Mouse (Mus musculus) midbrain, embryonic 12.5 days (tissue): Measurements from ENCODE around the gene Fat3. TPM values are rescaled to one million over a fixed set of nuclear protein-coding genes. Genes with fewer than 3 reads are reported as not detected.

Experiments used
- ATAC-seq: fragments of 200-750 bp; cut with Nextera tagmentation; 2 replicates; pipeline ENCODE4 v1.8.0; 2017; ENCODE audit warnings: low read depth, moderate TSS enrichment, moderate library complexity; ENCODE audit not compliant: low FRiP score
- H3K27ac ChIP-seq: fragments of 300-500 bp; sonication (generic); replicated peaks from 2 replicates; pipeline ENCODE4 v1.5.1; 2016; ENCODE audit warnings: mild to moderate bottlenecking
- H3K27me3 ChIP-seq: fragments of 300-500 bp; sonication (generic); 2 replicates; pipeline ENCODE4 v1.6.1; 2016; ENCODE audit warnings: mild to moderate bottlenecking
- H3K36me3 ChIP-seq: fragments of 300-500 bp; sonication (generic); 2 replicates; pipeline ENCODE4 v1.6.1; 2016
- H3K4me1 ChIP-seq: fragments of 300-500 bp; sonication (generic); 2 replicates; pipeline ENCODE4 v1.6.1; 2016
- H3K4me2 ChIP-seq: fragments of 300-500 bp; sonication (generic); replicated peaks from 2 replicates; pipeline ENCODE4 v1.6.1; 2016; ENCODE audit warnings: mild to moderate bottlenecking, moderate library complexity
- H3K4me3 ChIP-seq: fragments of 300-500 bp; sonication (generic); 2 replicates; pipeline ENCODE4 v1.5.1; 2016; ENCODE audit warnings: mild to moderate bottlenecking
- H3K9ac ChIP-seq: fragments of 300-500 bp; sonication (generic); replicated peaks from 2 replicates; pipeline ENCODE4 v1.6.1; 2016; ENCODE audit warnings: mild to moderate bottlenecking, moderate library complexity
- H3K9me3 ChIP-seq: fragments of 300-500 bp; sonication (generic); 2 replicates; pipeline ENCODE4 v1.6.1; 2016; ENCODE audit warnings: mild to moderate bottlenecking
- WGBS: fragments of 180-500 bp; shearing (Covaris S2); methylation state at CpG from one replicate; pipeline ENCODE4 v1.1.7; 2016; 5-methylcytosine and 5-hydroxymethylcytosine counted together
- polyA plus RNA-seq: library from polyadenylated mRNA; unstranded; fragments of >200 nt; fragmentation: Nextera tagmentation; extraction: Ambion mirVana; gene quantifications from 2 replicates; pipeline ENCODE4 v1.2.1, GENCODE M21; 2016

Fat3 gene
- 12.3 and 13.2 TPM in 2 replicates for polyA plus RNA-seq

DNA sequence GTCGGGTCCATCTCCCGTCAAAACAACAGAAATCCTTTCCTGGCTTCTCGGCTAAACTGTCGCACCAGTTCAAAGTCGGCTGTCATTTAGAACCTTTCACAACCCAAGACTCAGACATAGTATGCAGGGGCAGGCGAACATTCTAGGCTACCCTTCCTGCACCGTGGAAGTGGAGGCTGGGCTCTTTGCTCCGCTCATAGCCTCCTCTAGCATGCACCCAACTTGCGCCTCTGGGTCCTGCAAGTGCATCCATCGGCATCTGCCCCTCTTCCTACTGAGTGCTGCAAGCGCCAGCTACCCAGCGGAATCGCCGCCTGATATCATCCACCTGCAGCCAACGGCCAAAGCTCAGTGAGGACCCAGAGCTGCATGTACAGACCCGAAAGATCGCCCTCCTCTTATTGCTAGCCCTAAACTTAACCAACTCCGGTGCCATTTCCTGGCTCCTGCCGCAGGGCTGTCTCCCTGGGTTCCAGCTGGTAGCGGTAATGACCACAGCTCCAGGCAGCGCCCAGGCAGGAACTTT, at the start of gene Fat3:
Gene Fat3 (minus strand): TSS at position 100 of the 526 bp plus-strand sequence.
- Histone ChIP-seq H3K9me3 (no peaks in the 10 kb centered on the region), H3K4me1 (peaks cover 23% of the 10 kb centered on the region), H3K4me3 (peak within 1 kb of the TSS; percentile 69), H3K4me2 (peak within 1 kb of the TSS; percentile 69), H3K27ac (peak within 1 kb of the TSS; percentile 92), H3K36me3 (no peaks in the 10 kb centered on the region), H3K27me3 (peaks cover 3% of the 10 kb centered on the region; the same call in 1 of the 2 replicates), H3K9ac (peak within 1 kb of the TSS; percentile 86)
- peak; percentile 17 for ATAC-seq
- WGBS = under 1% methylated on average over 21 of the region's 21 CpGs

DNA sequence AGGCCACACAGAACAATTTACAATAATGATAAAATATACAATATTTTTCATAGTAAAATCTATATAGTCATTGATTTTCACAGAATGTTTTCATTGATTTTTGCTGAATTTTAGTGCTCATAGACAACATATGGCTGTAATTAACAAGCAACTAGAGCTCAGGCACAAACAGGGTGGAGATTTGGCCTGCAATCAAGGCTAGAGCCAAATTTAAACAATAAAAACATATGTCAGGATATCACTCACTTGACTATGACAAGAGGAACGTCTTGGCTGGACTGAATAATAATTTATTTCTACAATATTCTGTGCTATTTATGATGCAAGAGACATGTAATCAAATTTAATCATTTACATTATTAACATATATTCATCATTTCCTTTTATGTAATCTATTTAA, 31.8 kb upstream of the Fat3 start:
- Histone ChIP-seq H3K9ac (no peak overlapping the region), H3K4me1 (no peaks in the 10 kb centered on the region), H3K27me3 (no peaks in the 10 kb centered on the region), H3K4me3 (no peak overlapping the region), H3K36me3 (no peaks in the 10 kb centered on the region), H3K9me3 (no peaks in the 10 kb centered on the region), H3K27ac (no peak overlapping the region), H3K4me2 (no peak overlapping the region)
- WGBS = 64% methylated on average over 1 of the region's 1 CpGs
- no peak for ATAC-seq

DNA sequence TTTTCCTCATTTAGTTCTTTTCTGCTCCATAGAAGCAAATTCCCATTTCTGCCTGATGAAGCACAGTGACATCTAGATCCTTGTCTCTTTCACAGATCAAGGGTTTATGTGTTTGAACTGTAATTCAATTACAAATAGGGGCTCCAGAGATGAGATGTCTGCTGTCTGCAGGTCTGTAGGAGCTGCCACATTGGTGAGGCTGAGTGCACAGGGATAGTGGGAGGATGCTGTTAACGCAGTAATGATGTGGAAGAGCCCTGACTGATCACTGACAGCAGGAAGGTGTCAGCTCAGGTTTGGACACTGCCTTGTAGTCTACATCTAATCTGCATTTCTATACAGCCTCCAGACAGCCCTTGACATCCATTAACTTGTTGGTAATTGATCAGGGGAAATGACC, 16.5 kb upstream of the Fat3 start:
- H3K36me3 ChIP-seq = no peaks in the 10 kb centered on the region
- no peak overlapping the region for H3K4me3 ChIP-seq
- ATAC-seq = no peak
- H3K27ac ChIP-seq = no peak overlapping the region
- 40% methylated on average over 1 of the region's 1 CpGs for WGBS
- H3K9ac ChIP-seq = no peak overlapping the region
- H3K9me3 ChIP-seq = no peaks in the 10 kb centered on the region
- no peak overlapping the region for H3K4me2 ChIP-seq
- no peaks in the 10 kb centered on the region for H3K4me1 ChIP-seq
- no peaks in the 10 kb centered on the region for H3K27me3 ChIP-seq

DNA sequence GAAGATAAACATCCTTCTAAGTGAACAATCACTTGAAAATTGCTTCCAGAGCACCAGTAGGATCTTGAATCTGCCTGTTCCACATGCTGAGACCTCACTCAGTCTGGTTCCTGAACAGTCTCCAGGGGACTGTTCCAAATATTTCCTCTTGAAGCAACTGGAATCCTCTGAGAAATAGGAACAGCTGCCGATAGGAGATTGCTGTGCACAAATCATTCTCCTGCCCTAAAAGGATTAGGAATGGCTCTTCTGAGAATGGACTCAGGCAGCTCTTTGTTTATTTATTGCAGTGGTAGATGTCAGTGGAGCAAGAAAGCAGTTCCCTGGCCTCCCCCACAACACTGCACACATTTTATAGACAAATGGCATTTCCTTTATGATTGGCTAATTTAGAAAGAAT, 10.9 kb upstream of the Fat3 start:
- Histone ChIP-seq H3K4me2 (no peak overlapping the region), H3K9me3 (no peaks in the 10 kb centered on the region), H3K4me3 (no peak overlapping the region), H3K4me1 (no peaks in the 10 kb centered on the region), H3K36me3 (no peaks in the 10 kb centered on the region), H3K27me3 (no peaks in the 10 kb centered on the region), H3K9ac (no peak overlapping the region), H3K27ac (no peak overlapping the region)
- ATAC-seq = peak; percentile 30; the same call in 1 of the 2 replicates
- 30% methylated on average over 1 of the region's 1 CpGs for WGBS

- Histone ChIP-seq H3K36me3 (no peaks in the 10 kb centered on the region), H3K4me1 (peaks cover 15% of the 10 kb centered on the region), H3K9me3 (no peaks in the 10 kb centered on the region), H3K4me2 (no peak overlapping the region), H3K27me3 (peaks cover 3% of the 10 kb centered on the region; the same call in 1 of the 2 replicates), H3K27ac (no peak overlapping the region), H3K9ac (no peak overlapping the region), H3K4me3 (no peak overlapping the region)
- ATAC-seq = no peak
- WGBS = 76% methylated on average over 2 of the region's 2 CpGs
Measured at GRCm38 (mm10) chr9:16503776-16504175, 2.7 kb upstream of the Fat3 start.

DNA sequence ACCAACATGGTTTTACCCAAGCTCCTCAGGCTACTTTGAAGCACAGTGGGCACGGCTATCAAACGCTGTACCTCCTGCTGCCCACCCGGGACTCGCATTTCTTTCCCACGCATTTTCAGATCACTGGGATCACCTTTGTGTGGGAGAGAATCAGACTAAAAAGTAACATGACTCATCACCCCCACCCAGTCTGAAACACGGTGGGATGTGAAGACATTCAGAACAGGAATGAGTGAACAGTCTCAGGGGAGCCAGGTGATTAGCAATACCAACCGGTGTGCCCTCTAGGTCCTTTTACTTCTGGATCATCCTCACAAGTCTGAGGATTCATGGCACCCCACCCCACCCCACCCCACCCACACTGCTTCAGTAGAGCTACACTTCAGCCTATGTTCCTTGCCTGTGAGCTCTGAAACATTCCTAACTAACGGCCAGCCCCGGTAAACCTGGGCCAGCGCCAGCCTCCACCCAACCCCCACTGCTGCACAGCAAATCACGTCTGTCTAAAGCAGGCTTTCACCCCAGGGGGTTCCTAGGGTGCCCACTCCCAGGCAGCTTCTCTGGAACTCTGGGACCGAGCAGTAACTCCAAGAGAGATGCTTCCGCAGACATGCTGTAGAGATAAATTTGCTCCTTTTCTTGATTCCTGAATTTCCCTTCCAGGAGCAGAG, 1.7 kb upstream of the Fat3 start:
- 10% methylated on average over 13 of the region's 13 CpGs for WGBS
- Histone ChIP-seq H3K36me3 (no peaks in the 10 kb centered on the region), H3K4me2 (peak overlapping the region; percentile 69), H3K4me3 (peak overlapping the region; percentile 69), H3K27ac (0 out of 2 replicates have a peak overlapping the region, but pooled peaks have one; percentile 92), H3K9me3 (no peaks in the 10 kb centered on the region), H3K9ac (peak overlapping the region; percentile 86), H3K27me3 (peaks cover 3% of the 10 kb centered on the region; the same call in 1 of the 2 replicates), H3K4me1 (peaks cover 23% of the 10 kb centered on the region)
- ATAC-seq = no peak

DNA sequence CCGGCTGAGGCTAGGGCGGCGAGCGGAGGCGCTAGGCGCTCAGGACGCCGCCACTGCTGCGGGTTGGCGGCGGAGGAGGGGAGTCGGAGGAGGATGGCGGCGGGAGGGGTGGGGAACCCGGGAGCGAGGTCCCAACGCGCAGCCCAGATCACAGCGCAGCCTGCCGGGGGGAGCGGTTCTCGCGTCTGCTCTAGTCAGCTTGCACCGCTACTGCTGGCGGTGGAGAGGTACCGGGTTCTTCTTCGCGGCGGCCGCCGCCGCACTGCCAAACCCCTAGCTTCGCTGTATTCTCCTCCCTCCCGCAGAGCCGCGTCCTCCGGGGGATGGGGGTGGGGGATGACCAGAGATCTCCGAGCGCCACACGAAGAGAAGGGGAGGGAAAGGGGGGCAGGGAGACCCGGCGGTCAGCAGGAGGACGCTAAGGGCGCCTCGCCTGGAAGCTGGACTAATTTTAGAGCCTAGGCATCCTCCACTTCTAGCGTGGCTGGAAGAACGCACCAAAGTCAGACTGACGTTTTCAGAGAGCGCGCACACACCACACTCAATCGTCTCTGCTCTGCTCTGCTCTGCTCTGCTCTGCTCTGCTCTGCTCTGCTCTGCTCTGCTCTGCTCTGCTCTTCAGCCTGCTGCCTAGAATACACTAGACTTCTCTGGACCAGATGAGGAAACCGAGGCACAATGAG, 1.0 kb upstream of the Fat3 start:
- WGBS = under 1% methylated on average over 46 of the region's 52 CpGs
- H3K27me3 ChIP-seq = peaks cover 3% of the 10 kb centered on the region; the same call in 1 of the 2 replicates
- peak overlapping the region; percentile 69 for H3K4me2 ChIP-seq
- H3K36me3 ChIP-seq = no peaks in the 10 kb centered on the region
- peak overlapping the region; percentile 92 for H3K27ac ChIP-seq
- peak; percentile 77 for ATAC-seq
- H3K9ac ChIP-seq = peak overlapping the region; percentile 86
- no peaks in the 10 kb centered on the region for H3K9me3 ChIP-seq
- H3K4me1 ChIP-seq = peaks cover 23% of the 10 kb centered on the region
- peak overlapping the region; percentile 69 for H3K4me3 ChIP-seq

DNA sequence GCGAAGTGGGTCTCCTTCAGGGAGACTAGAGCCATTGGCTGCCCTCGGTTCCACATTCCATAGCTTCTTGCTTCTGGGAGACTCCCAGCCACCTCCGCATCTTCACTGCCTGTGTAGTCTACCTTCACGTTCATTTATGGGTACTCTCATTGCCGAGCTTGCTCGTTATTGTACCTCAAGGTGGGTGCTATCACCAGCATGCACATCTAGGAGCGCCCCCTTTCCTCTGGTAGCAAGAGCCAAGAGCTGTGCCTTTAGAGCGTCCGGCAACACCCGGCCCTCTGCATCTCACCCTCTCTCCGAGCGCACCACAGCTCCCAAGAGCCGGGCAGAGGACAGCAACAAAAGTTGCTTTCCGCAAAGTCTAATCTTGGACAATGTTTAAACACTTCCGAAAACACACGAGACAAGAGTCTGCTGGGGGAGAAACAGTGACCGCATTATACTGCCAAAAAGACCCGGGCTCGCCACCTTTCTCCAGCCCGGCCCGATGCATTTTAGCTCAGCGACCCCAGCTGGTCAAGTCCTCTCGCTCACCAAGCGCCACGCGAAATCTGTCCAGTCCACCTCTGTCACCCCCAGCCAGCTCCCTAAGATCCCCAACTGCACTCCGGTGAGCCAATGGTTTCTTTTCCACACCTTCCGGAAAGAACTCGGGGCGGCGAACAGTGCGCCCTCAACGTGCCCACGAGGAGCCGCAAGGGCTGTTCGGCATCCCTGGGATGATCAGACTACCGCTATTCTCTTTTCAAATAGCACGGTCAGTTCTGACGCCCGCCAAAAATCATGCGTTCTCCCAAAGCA, 501 bp downstream of the Fat3 start:
- Histone ChIP-seq H3K4me3 (peak overlapping the region; percentile 69), H3K4me2 (peak overlapping the region; percentile 69), H3K27me3 (peaks cover 3% of the 10 kb centered on the region; the same call in 1 of the 2 replicates), H3K9ac (peak overlapping the region; percentile 86), H3K9me3 (no peaks in the 10 kb centered on the region), H3K4me1 (peaks cover 23% of the 10 kb centered on the region), H3K27ac (peak overlapping the region; percentile 92), H3K36me3 (no peaks in the 10 kb centered on the region)
- ATAC-seq = peak; percentile 55
- WGBS = under 1% methylated on average over 41 of the region's 41 CpGs

- peak overlapping the region; percentile 92 for H3K27ac ChIP-seq
- peak overlapping the region; percentile 69 for H3K4me3 ChIP-seq
- no peaks in the 10 kb centered on the region for H3K9me3 ChIP-seq
- peak; percentile 38 for ATAC-seq
- H3K4me1 ChIP-seq = peaks cover 23% of the 10 kb centered on the region
- H3K36me3 ChIP-seq = no peaks in the 10 kb centered on the region
- H3K4me2 ChIP-seq = peak overlapping the region; percentile 69
- WGBS = 0% methylated on average over 35 of the region's 35 CpGs
- peak overlapping the region; percentile 86 for H3K9ac ChIP-seq
- peaks cover 3% of the 10 kb centered on the region; the same call in 1 of the 2 replicates for H3K27me3 ChIP-seq
Measured at GRCm38 (mm10) chr9:16499621-16500381, 1.3 kb downstream of the Fat3 start.

- Histone ChIP-seq H3K4me2 (peak overlapping the region; percentile 69), H3K4me1 (peaks cover 23% of the 10 kb centered on the region), H3K4me3 (peak overlapping the region; percentile 18; the same call in 1 of the 2 replicates), H3K9me3 (no peaks in the 10 kb centered on the region), H3K27me3 (peaks cover 3% of the 10 kb centered on the region; the same call in 1 of the 2 replicates), H3K27ac (peak overlapping the region; percentile 78), H3K9ac (peak overlapping the region; percentile 44; the same call in 1 of the 2 replicates), H3K36me3 (no peaks in the 10 kb centered on the region)
- ATAC-seq = no peak
- 1% methylated on average over 4 of the region's 4 CpGs for WGBS
Measured at GRCm38 (mm10) chr9:16498876-16499275, 2.2 kb downstream of the Fat3 start.

DNA sequence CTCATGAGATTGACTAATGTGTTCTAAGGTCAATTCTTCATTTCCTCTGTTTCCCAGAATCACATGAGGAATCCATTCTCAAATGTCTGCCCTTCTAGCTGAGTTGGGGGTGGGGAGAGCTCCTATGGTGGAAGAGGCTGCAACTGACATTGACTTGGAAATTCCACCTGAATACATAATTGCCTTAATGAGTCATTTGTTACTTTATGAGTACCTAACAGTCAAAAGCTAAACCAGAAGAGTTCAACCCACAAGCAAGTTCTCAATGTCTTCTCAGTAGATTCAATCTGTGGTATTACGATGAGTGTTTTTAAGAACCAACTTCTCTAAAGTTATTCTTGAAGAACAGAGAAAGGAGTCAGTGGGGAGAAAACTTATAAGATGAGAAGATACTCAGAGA, 3.7 kb downstream of the Fat3 start:
- H3K4me2 ChIP-seq = no peak overlapping the region
- no peak for ATAC-seq
- H3K4me3 ChIP-seq = no peak overlapping the region
- 96% methylated on average over 1 of the region's 1 CpGs for WGBS
- no peak overlapping the region for H3K9ac ChIP-seq
- H3K9me3 ChIP-seq = no peaks in the 10 kb centered on the region
- no peaks in the 10 kb centered on the region for H3K36me3 ChIP-seq
- no peak overlapping the region for H3K27ac ChIP-seq
- peaks cover 12% of the 10 kb centered on the region for H3K4me1 ChIP-seq
- no peaks in the 10 kb centered on the region for H3K27me3 ChIP-seq
